Mouse (Mus musculus) adrenal gland, postnatal 14 days (tissue): ENCODE results near the gene Gbp3. TPM values are rescaled to one million over a fixed set of nuclear protein-coding genes. Genes with fewer than 3 reads are reported as not detected.

ENCODE experiments used
- DNase-seq: peaks from one replicate; pipeline ENCODE4 v3.0.0; 2021; ENCODE audit warnings: mixed read lengths
- total RNA-seq: library from RNA; stranded (reverse); gene quantifications from 2 replicates; pipeline ENCODE4 v1.2.3, GENCODE M21; 2021

Gbp3 gene
- total RNA-seq, 1 experiment from 2014 or later, result 8.1 TPM

DNA sequence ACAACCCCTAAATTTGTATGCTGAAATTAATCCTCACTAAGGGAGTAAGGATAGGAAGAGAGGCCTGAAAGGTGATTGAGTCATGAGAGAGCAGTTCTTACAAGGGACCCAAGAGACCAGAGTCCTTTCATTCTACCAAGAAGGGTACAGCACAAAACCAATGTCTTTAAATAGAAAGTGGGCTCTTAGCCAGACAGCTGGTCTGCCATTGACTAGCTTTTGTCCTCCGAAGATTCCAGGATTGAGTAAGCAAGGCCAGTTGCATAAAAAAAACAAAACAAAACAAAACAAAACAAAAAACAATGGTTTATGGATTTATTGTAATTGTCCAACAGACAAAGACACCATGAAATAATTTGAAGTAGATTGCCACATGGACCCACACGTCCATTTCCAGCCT lies 29.1 kb downstream of the Gbp3 start:
- DNase-seq, result no peak

DNA sequence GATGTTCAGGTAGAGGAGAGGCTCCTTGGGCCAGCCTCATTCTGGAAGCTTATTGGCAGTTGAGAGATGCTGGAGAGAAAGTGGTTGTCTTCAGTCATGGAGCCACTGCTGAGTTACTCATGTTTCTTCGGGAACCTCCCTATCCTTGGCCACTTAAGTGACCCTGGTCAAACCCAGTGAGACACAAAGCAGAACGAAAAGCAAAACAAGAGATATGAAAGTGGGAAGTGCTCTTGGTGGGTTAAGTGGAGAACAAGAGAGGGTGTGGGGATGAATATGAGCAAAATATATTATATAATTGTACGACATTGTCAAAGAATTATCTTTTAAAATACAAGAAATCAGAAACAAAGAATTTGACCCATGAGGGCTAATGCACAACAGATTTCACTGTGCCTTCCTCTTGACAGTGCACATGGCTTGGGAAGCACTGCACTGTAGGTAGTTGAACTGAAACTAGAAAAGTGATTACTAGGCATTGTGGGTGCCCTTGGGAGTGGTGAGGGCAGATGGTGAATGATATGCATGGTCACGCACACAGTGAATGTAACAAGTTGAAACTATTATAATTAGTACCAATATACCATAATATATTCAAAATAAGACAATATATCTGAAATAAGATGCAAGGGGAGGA lies 30.7 kb downstream of the Gbp3 start:
- DNase-seq, result no peak

DNA sequence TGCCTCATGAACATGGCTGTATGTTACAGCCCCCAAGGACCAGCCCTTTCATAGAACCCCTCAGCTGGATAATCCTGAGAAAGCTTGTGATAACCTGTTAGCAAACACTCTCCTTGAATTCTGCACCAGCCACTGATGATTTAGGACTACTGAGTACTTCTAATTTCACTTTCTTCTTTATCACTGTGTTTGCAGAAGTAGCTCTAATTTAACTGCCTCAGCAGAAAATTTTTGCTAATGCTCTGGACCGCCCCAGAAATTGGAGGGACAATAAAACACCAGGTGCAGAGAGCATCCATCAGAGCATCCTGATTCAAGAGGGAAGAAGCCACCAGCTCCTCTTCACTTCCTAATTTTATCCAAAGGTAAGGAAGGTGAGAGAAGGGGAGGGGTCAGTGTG lies 34.7 kb downstream of the Gbp3 start, which contains the start of gene Gbp2b:
Gbp2b (plus strand) TSS at position 301 of the 400 bp plus-strand sequence.
- DNase-seq, result no peak

DNA sequence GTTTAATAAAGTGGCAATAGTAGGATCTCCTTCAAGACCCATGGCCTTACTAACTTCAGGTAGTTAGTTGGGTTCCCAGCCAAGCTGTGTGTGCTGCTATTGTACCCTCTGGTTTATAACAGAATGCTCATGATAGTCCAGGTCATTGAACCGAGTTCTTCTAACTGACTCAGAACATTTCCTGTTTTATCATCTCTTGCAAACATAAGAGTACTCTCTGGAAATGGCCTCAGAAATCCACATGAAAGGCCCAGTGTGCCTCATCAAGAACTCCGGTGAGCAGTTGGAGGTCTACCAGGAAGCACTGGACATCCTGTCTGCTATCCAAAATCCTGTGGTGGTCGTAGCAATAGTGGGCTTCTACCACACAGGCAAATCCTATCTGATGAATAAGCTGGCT lies 38.1 kb downstream of the Gbp3 start:
- DNase-seq, result no peak

DNA sequence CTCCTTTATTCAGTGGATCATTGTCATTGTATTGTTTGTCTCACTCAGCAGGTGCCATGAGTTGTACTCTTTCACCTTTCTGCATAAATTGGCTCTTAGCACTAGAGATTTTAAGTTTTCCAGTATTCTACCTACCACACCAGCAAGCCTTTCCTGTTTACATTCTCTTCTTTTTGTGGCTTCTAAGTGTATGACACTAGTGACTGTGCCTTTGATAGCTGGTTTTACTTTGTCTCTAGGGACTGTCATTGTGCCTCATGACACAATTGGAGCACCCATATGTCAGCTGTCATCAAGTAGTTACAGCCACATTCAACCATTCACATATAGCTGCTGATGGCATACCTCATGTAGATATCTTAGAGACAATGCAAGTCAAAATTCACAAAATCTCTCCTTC lies 41.8 kb downstream of the Gbp3 start:
- no peak for DNase-seq

DNA sequence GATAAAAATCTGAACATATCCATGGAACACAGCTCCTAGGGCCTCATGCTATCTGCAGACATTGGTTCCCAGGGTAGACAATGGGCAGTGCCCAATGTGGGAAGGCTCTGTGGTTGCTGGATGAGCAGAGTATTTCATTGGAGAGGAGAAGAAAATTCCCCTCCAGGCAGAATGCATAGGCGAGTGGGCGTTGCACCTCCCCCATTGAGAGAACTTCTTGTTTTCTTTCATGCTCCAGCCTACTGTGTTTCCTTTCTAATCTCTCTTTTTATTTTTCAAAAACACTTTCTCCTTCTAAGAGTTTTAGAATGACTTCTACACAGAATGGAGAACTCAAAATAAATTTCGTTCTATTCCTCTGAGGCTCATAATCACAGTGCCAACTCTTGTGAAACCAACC lies 58.8 kb downstream of the Gbp3 start:
- DNase-seq, result no peak

DNA sequence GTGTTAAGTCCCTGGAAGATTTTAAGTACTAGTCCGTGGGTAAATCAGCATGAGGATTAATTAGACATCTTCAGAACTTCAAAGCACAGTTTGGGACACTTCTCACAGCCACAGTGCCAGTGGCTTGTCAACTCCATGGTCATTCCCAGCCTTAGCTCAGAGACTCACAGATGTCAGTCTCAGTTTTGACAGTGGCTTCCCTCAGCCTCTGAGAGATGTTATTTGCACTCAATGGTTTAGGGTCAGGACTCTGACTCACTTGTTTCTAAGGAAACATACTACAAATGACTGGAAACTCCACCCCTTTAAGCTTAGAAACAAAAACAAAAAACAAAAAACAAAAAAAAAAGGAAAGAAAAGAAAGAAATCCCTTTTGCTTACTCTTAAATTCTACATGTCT lies 59.8 kb downstream of the Gbp3 start:
- peak; percentile 8 for DNase-seq

DNA sequence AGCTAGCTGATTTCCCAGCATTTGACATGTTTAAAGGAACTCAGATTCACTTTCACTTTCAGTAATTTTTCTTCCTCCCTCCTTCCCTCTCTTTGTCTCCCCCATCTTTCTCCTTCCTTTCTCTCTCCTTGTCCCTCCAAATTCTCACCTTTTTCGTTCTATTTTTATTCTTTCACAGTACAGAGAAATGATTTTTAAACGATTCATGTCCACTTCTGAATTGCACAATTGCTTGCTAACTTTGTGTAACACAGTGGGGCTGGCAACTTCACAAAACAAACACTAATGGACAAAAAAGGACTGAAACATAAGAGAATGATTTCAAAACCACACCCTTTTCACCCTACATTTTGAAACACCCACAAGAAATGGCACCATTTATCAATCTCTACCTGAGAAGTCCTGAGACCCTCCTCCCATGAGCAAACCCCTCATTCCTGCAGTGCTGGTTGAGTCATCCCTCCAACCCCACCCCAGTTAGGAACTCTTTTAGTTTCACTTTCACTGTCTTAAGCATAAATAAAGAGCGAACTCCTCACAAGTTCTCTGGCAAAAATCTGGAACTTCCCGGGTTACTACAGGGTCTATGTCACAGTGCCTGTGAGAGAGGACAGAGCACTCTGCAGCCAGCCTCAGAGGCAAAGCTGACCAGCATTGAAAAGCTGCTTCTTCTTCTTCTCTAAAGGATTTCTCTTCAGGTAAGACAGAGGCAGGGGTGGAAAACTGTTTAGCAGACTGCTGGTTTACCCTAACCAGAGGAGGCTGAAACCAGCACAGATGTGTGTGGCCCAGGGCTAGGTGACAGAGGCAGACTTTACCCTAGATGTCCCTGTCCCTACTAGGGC lies 60.5 kb downstream of the Gbp3 start, which contains the start of gene Gbp2:
Gbp2 (plus strand) TSS at position 492 of the 845 bp plus-strand sequence.
- DNase-seq, result peak; percentile 62

DNA sequence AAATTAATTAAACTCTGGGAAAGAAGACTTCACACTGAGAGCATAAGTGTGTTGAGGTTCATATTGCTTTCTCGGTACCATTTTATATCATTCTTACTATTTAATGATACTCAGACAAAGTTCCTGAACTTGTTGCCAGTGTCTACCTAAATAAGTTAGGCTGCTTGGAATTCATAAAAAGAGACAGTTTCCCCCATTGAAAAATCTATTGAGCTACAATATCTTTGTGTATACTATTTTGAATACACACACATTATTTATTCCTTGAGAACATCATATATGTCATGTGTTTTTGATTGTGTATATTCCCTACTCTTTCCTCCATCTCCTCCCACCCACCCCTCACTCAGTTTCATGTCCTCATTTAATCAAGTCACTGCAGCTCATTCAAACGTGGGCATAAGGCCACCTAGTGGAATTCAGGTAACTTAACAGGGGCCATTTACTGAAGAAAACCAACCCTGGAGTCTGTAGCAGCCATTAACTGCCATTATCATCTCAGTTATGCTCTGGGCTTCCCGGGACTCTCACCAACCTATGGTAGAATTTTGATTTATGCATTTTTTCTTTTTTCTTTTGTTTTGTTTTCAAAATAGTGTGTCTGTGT lies 61.2 kb downstream of the Gbp3 start:
- DNase-seq, result peak; percentile 18

Other genes with a start within 250 kb of the Gbp3 start
- gene Pdlim5, start 164.3 kb upstream of the Gbp3 start, total RNA-seq, result 58.7 and 62.7 TPM in 2 replicates
- gene Gbp5, start 66.0 kb upstream of the Gbp3 start, total RNA-seq, result 2.6 and 5.7 TPM in 2 replicates
- gene Gbp7, start 29.7 kb upstream of the Gbp3 start, total RNA-seq, result 9.4 and 12.2 TPM in 2 replicates
- gene Gbp2b, start 34.8 kb downstream of the Gbp3 start, total RNA-seq, result 0.26 and 0.83 TPM in 2 replicates
- gene Gbp2, start 60.6 kb downstream of the Gbp3 start, total RNA-seq, result 11.8 and 12.7 TPM in 2 replicates
- 32.6 and 41.8 TPM in 2 replicates for gene Kyat3, start 141.0 kb downstream of the Gbp3 start, total RNA-seq
- gene Gtf2b, start 205.0 kb downstream of the Gbp3 start, total RNA-seq, result 57.3 and 57.5 TPM in 2 replicates